Mouse (Mus musculus) CH12.LX (cell line): ENCODE measurements around the gene Sugp1. TPM values are rescaled to one million over a fixed set of nuclear protein-coding genes. Genes with fewer than 3 reads are reported as not detected.

Source experiments
- DNase-seq: peaks from one replicate; pipeline ENCODE4 v3.0.0-alpha.2; 2013; ENCODE audit errors: extremely low read depth
- H3K27ac ChIP-seq: 2 replicates; pipeline ENCODE4 v1.5.1; 2012; ENCODE audit warnings: low read depth, mild to moderate bottlenecking, control low read depth, moderate library complexity; ENCODE audit not compliant: insufficient read depth
- H3K27me3 ChIP-seq: replicated peaks from 2 replicates; pipeline ENCODE3; 2012; ENCODE audit warnings: inconsistent platforms
- H3K36me3 ChIP-seq, 2 experiments: replicated peaks in 1 of 2; 2 replicates each; pipeline versions ENCODE3 to v1.6.1; 2012; ENCODE audit warnings: inconsistent platforms in 1 of 2, low read length in 1 of 2, mild to moderate bottlenecking in 1 of 2, mixed read lengths in 1 of 2, moderate library complexity in 1 of 2; ENCODE audit not compliant: control insufficient read depth in 1 of 2, insufficient read depth in 1 of 2
- H3K4me1 ChIP-seq, 2 experiments: 2 replicates each; pipeline ENCODE4 v1.6.1; 2012; ENCODE audit warnings: inconsistent platforms in 1 of 2, moderate library complexity in 1 of 2; ENCODE audit not compliant: insufficient read depth in 2 of 2, control insufficient read depth in 1 of 2
- H3K4me2 ChIP-seq: 2 replicates; pipeline ENCODE4 v1.6.1; 2012; ENCODE audit warnings: low read depth, mild to moderate bottlenecking, control low read depth; ENCODE audit not compliant: poor library complexity, insufficient read depth, severe bottlenecking
- H3K4me3 ChIP-seq, 3 experiments: fragments of 150-350 bp in 1 of 3; sonication (generic) in 1 of 3; replicated peaks in 1 of 3; 2 replicates each; pipeline versions ENCODE3 to v1.5.1; 2011 to 2012; ENCODE audit warnings: low read depth in 2 of 3, low read length in 2 of 3, mild to moderate bottlenecking in 2 of 3, moderate library complexity in 2 of 3, control low read depth in 1 of 3, improper control_type of control experiment in 1 of 3, inconsistent platforms in 1 of 3, mixed read lengths in 1 of 3; ENCODE audit not compliant: poor library complexity in 1 of 3
- H3K79me2 ChIP-seq: replicated peaks from 2 replicates; pipeline ENCODE4 v1.6.1; 2012; ENCODE audit warnings: mild to moderate bottlenecking, moderate library complexity; ENCODE audit not compliant: control insufficient read depth, poor library complexity, insufficient read depth, severe bottlenecking; ENCODE audit errors: extremely low read depth
- H3K9ac ChIP-seq: 2 replicates; pipeline ENCODE4 v1.6.1; 2012; ENCODE audit warnings: low read depth, mild to moderate bottlenecking, control low read depth, moderate library complexity; ENCODE audit not compliant: insufficient read depth
- H3K9me3 ChIP-seq: replicated peaks from 2 replicates; pipeline ENCODE3; 2012; ENCODE audit warnings: low read length, inconsistent platforms, mixed read lengths
- CHD2 ChIP-seq: IDR thresholded peaks from 2 replicates; pipeline ENCODE4 v1.6.1; 2011; ENCODE audit warnings: low read length, improper control_type of control experiment
- CTCF ChIP-seq, 2 experiments: IDR thresholded peaks in 1 of 2; conservative IDR thresholded peaks in 1 of 2; 2 replicates each; pipeline ENCODE4 v1.5.1; 2011 to 2012; ENCODE audit warnings: low read depth in 2 of 2, low read length in 2 of 2, improper control_type of control experiment in 1 of 2, inconsistent platforms in 1 of 2, mild to moderate bottlenecking in 1 of 2, moderate library complexity in 1 of 2
- E2F4 ChIP-seq: IDR thresholded peaks from 2 replicates; pipeline ENCODE4 v1.6.1; 2011; ENCODE audit warnings: low read depth, low read length, improper control_type of control experiment; ENCODE audit not compliant: insufficient replicate concordance
- EP300 ChIP-seq: IDR thresholded peaks from 2 replicates; pipeline ENCODE4 v1.6.1; 2011; ENCODE audit warnings: low read length, improper control_type of control experiment
- HCFC1 ChIP-seq: IDR thresholded peaks from 2 replicates; pipeline ENCODE4 v1.6.1; 2012; ENCODE audit warnings: low read depth, mild to moderate bottlenecking, inconsistent platforms, low read length, improper control_type of control experiment
- IRF4 ChIP-seq: IDR thresholded peaks from 2 replicates; pipeline ENCODE4 v1.6.1; 2014; ENCODE audit warnings: low read depth, mild to moderate bottlenecking, inconsistent platforms, low read length, improper control_type of control experiment
- JUND ChIP-seq: conservative IDR thresholded peaks from 2 replicates; pipeline ENCODE4 v1.6.1; 2011; ENCODE audit warnings: low read depth, low read length, improper control_type of control experiment
- KAT2A ChIP-seq: IDR thresholded peaks from 2 replicates; pipeline ENCODE4 v1.6.1; 2012; ENCODE audit warnings: low read length, improper control_type of control experiment, inconsistent platforms; ENCODE audit not compliant: insufficient replicate concordance
- MAX ChIP-seq: IDR thresholded peaks from 2 replicates; pipeline ENCODE4 v1.6.1; 2011; ENCODE audit warnings: low read length, improper control_type of control experiment
- MAZ ChIP-seq: IDR thresholded peaks from 2 replicates; pipeline ENCODE4 v1.6.1; 2012; ENCODE audit warnings: low read depth, mild to moderate bottlenecking, inconsistent platforms, low read length, improper control_type of control experiment, moderate library complexity
- MYC ChIP-seq: IDR thresholded peaks from 2 replicates; pipeline ENCODE4 v1.6.1; 2011; ENCODE audit warnings: low read depth, mild to moderate bottlenecking, improper control_type of control experiment, low read length
- NELFE ChIP-seq: IDR thresholded peaks from 2 replicates; pipeline ENCODE4 v1.6.1; 2011; ENCODE audit warnings: low read depth, low read length, improper control_type of control experiment
- TBP ChIP-seq: conservative IDR thresholded peaks from 2 replicates; pipeline ENCODE4 v1.6.1; 2011; ENCODE audit warnings: low read depth, low read length, improper control_type of control experiment
- UBTF ChIP-seq: IDR thresholded peaks from 2 replicates; pipeline ENCODE4 v1.6.1; 2012; ENCODE audit warnings: low read depth, mild to moderate bottlenecking, inconsistent platforms, low read length, improper control_type of control experiment, moderate library complexity
- ZMIZ1 ChIP-seq: IDR thresholded peaks from 2 replicates; pipeline ENCODE4 v1.6.1; 2012; ENCODE audit warnings: low read depth, mild to moderate bottlenecking, inconsistent platforms, low read length, improper control_type of control experiment
- dilution Hi-C: fragments of 300-500 bp; cut with MboI; formaldehyde crosslinking; loops from 2 replicates; pipeline ENCODE4 v1.14.3; 2020; ENCODE audit warnings: low sequenced_read_pairs; ENCODE audit not compliant: extremely low pct_unique_long_range_greater_than_20kb, extremely low pct_ligation_motif_present
- in situ Hi-C: fragments of 300-500 bp; cut with MboI; formaldehyde crosslinking; loops from 3 replicates; pipeline ENCODE4 v1.14.3; 2019; ENCODE audit warnings: low sequenced_read_pairs, low pct_ligation_motif_present, low pct_unique_long_range_greater_than_20kb, mixed read lengths
- polyA plus RNA-seq: library from polyadenylated mRNA; unstranded; fragments of >175 nt; gene quantifications from 2 replicates; pipeline ENCODE4 v1.2.1, GENCODE M21; 2012; ENCODE audit warnings: low read depth; ENCODE audit not compliant: insufficient read length
- total RNA-seq, 2 experiments: library from RNA; depleted of rRNA; stranded (reverse); fragments of 300-350 nt in 1 of 2; fragments of >200 nt in 1 of 2; gene quantifications; 2 replicates each; pipeline ENCODE4 v1.2.3; 2012 to 2014

Gene Sugp1
- total and polyA plus RNA-seq, 3 experiments = 5.3 to 43.9 (median 21.8) TPM

DNA sequence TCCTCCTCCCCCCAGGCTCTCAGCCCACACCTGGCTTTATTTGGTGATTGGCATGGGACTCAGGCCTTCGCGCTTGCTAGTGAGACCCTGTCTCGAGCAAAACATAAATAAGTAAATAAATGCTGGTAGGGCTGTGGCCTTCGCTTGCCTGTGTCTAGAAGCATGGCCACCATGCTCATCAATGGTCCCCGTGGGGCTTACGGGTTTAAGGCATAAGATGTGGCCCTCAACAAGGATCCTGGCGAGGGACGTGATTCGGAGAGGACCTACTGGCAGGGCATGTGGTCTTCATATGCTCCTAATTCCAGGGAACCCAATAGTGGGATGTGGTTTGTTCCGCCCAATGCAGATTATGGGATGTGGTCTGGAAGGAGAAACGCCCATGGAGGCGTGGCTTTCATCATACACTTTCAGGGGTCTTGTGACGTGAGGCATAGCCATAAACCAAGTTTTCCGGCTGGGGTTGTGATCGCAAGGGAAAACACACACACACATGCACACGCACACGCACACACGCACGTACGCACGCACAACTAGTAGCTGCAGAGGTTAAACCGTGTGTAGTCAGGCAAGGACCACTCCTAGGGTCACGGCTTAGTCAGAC lies 68.7 kb downstream of the Sugp1 start:
- in situ Hi-C loops = no loop called here
- Histone ChIP-seq H3K27ac (no peak overlapping the region), H3K9ac (no peak overlapping the region), H3K79me2 (no peaks in the 10 kb centered on the region), H3K4me1 (peaks cover 35 to 92% of the 10 kb centered on the region in 2 experiments), H3K9me3 (peaks cover 10% of the 10 kb centered on the region), H3K36me3 (peaks cover 0 to 18% of the 10 kb centered on the region in 2 experiments), H3K4me3 (no peak overlapping the region), H3K4me2 (no peak overlapping the region), H3K27me3 (no peaks in the 10 kb centered on the region)
- no peak for DNase-seq
- dilution Hi-C loops = no loop called here
- TF ChIP-seq KAT2A (no peak), HCFC1 (no peak), JUND (no peak), EP300 (no peak), MAZ (no peak), TBP (no peak), UBTF (no peak), CHD2 (no peak), E2F4 (no peak), ZMIZ1 (no peak)

DNA sequence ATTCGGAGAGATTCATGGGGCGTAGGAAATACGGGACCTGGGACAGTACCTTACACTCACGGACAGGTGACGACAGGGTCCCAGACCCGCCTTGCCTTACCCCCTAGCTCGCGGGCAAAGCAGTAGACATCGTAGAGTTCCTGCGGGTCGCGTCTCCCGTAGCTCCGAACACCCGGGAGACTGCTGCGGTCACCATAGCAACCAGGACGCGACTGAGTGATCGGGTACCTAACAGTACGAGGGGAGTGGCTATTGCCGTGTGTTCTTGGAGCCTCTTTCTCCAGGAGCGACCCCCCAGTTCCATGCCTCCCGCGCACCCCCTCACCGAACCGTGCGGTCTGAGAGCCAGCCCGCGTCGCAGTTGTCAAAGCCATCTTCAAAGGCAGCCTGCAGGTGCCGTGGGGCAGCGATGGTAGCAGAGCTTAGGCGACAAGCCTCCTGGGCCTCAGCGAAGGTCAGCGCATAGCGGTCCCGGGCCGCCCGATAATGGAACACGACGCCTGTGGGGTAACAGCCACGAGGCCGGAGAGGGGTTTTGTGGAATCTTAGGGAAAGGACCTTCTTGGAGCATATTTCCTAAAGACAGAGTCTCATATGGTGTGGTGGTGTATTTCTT lies 69.9 kb downstream of the Sugp1 start:
- in situ Hi-C loops (no loop called here), dilution Hi-C loops (no loop called here)
- H3K27me3 ChIP-seq = no peaks in the 10 kb centered on the region

DNA sequence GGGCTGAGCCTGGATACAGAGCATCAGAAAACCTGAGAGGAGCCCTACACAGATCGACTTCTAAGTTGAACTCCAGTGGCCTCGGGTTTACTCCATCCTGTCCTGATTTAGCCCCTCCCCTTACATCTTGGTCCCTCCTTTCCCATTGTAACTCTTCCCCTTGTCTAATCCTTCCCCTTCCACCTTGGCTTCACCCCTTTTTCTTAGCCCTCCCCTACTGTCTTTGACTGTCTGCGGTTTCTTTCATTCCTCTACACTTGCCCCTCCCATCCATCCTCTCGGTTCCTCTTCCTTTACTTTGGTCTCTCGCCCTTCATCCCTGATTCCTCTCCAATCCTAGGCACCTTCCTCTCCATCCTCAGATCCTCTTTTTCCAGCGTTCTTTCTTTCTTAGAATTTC lies 71.9 kb downstream of the Sugp1 start:
- dilution Hi-C loops = no loop called here
- Histone ChIP-seq H3K9ac (no peak overlapping the region), H3K4me1 (peaks cover 41 to 88% of the 10 kb centered on the region in 2 experiments)
- TF ChIP-seq IRF4 (peak; percentile 52; the same call in 1 of the 2 replicates), EP300 (0 out of 2 replicates have a peak, but pooled peaks have one; percentile 46), MYC (no peak)
- TF ChIP-seq, all 38 proteins: peak for 2
- H3K79me2 ChIP-seq = no peaks in the 10 kb centered on the region
- DNase-seq = peak; percentile 37
- H3K36me3 ChIP-seq = no peaks in the 10 kb centered on the region
- no peak overlapping the region for H3K4me3 ChIP-seq
- peak overlapping the region; percentile 17; the same call in 1 of the 2 replicates for H3K4me2 ChIP-seq
- H3K9me3 ChIP-seq = peaks cover 10% of the 10 kb centered on the region
- in situ Hi-C loops = no loop called here
- no peak overlapping the region for H3K27ac ChIP-seq
- peaks cover 7% of the 10 kb centered on the region for H3K27me3 ChIP-seq

More for the DNA sequence above, 69.9 kb downstream of the Sugp1 start:
- no peak overlapping the region for H3K27ac ChIP-seq
- TF ChIP-seq CTCF (conservative IDR thresholded peaks at IDR 0.05 in 1 of 2, IDR thresholded peaks at IDR 0.05 in 1 of 2; ENCODE audit: low read depth in 2 of 2, low read length in 2 of 2) = no peak
- no peak for TF ChIP-seq UBTF
- TF ChIP-seq MAX = no peak
- no peak for TF ChIP-seq NELFE
- peaks cover 10% of the 10 kb centered on the region for H3K9me3 ChIP-seq
- H3K36me3 ChIP-seq = peaks cover 0 to 8% of the 10 kb centered on the region in 2 experiments
- peaks cover 44 to 92% of the 10 kb centered on the region in 2 experiments for H3K4me1 ChIP-seq
- no peaks in the 10 kb centered on the region for H3K79me2 ChIP-seq
- H3K4me3 ChIP-seq = no peak overlapping the region
- H3K4me2 ChIP-seq = no peak overlapping the region
- no peak for DNase-seq
- no peak overlapping the region for H3K9ac ChIP-seq
